Mouse (Mus musculus) kidney, adult 11 months (tissue): ENCODE data around the gene A630023A22Rik.

ENCODE experiments used
- DNase-seq: peaks from one replicate; pipeline ENCODE4 v3.0.0; 2022

The A630023A22Rik gene

GRCm38 (mm10) chr14:34102601-34103000 lies at the start of gene A630023A22Rik:
TSS of gene A630023A22Rik (minus strand) at chr14:34102754.
- DNase-seq = no peak

GRCm38 (mm10) chr14:34152342-34152741 lies 49.8 kb upstream of the A630023A22Rik start, which contains the start of gene Npy4r:
TSS of gene Npy4r (minus strand) at chr14:34152489.
- DNase-seq = peak; percentile 57

GRCm38 (mm10) chr14:34142915-34143314 lies 40.4 kb upstream of the A630023A22Rik start:
- no peak for DNase-seq

- DNase-seq = no peak
Observed at GRCm38 (mm10) chr14:34142316-34142715, 39.8 kb upstream of the A630023A22Rik start.

- no peak for DNase-seq
Observed at GRCm38 (mm10) chr14:34139671-34140664, 37.4 kb upstream of the A630023A22Rik start.

GRCm38 (mm10) chr14:34135391-34135790 lies 32.8 kb upstream of the A630023A22Rik start:
- DNase-seq = no peak

GRCm38 (mm10) chr14:34131216-34131615 lies 28.7 kb upstream of the A630023A22Rik start:
- DNase-seq = no peak

GRCm38 (mm10) chr14:34121691-34122090 lies 19.1 kb upstream of the A630023A22Rik start:
- DNase-seq = no peak

- no peak for DNase-seq
Observed at GRCm38 (mm10) chr14:34120923-34121351, 18.4 kb upstream of the A630023A22Rik start.

- no peak for DNase-seq
Observed at GRCm38 (mm10) chr14:34120016-34120910, 17.7 kb upstream of the A630023A22Rik start.

GRCm38 (mm10) chr14:34119046-34119723 lies 16.6 kb upstream of the A630023A22Rik start:
- DNase-seq = no peak

GRCm38 (mm10) chr14:34114311-34114710 lies 11.8 kb upstream of the A630023A22Rik start:
- DNase-seq = no peak

GRCm38 (mm10) chr14:34107594-34107993 lies 5.0 kb upstream of the A630023A22Rik start:
- DNase-seq = no peak

- no peak for DNase-seq
Observed at GRCm38 (mm10) chr14:34106389-34107062, 4.0 kb upstream of the A630023A22Rik start.

GRCm38 (mm10) chr14:34104892-34105291 lies 2.3 kb upstream of the A630023A22Rik start:
- peak; percentile 39 for DNase-seq

GRCm38 (mm10) chr14:34103855-34104254 lies 1.3 kb upstream of the A630023A22Rik start:
- DNase-seq = no peak

- no peak for DNase-seq
Observed at GRCm38 (mm10) chr14:34096161-34096560, 6.4 kb downstream of the A630023A22Rik start.

GRCm38 (mm10) chr14:34092856-34093255 lies 9.7 kb downstream of the A630023A22Rik start:
- DNase-seq = no peak

- DNase-seq = no peak
Observed at GRCm38 (mm10) chr14:34091475-34091874, 11.1 kb downstream of the A630023A22Rik start.

GRCm38 (mm10) chr14:34089796-34090195 lies 12.8 kb downstream of the A630023A22Rik start:
- no peak for DNase-seq

- DNase-seq = no peak
Observed at GRCm38 (mm10) chr14:34087856-34088398, 14.6 kb downstream of the A630023A22Rik start.

- no peak for DNase-seq
Observed at GRCm38 (mm10) chr14:34086806-34087205, 15.7 kb downstream of the A630023A22Rik start.
